Mouse (Mus musculus): ENCODE measurements at regions not wholly inside any gene's neighbourhood (a gene's known extent, or its start where the extent isn't known, plus 50 kb on each side); places are given as distances from the start of the nearest gene placed in this dataset. TPM values are rescaled to one million over a fixed set of nuclear protein-coding genes. Genes with fewer than 3 reads are reported as not detected.

Small RNAs in the stretch of these regions (microRNA-seq; reads per million reads assigned to microRNA genes)
- gene Gm44488, result not detected
